Mouse (Mus musculus): ENCODE measurements around the gene Donson. TPM values are rescaled to one million over a fixed set of nuclear protein-coding genes. Genes with fewer than 3 reads are reported as not detected.

The Donson gene
- polyA plus RNA-seq, 1 experiment from 2014 or later: 12.3 TPM

GRCm38 (mm10) chr16:91639161-91639560, 49.4 kb downstream of the Donson start:
- peaks cover 83% of the 10 kb centered on the region for H3K36me3 ChIP-seq (ENCODE audit: control insufficient read depth, insufficient read depth, low read length)
- WGBS: 92% methylated on average over 5 of the region's 5 CpGs
- no peaks in the 10 kb centered on the region for H3K9me3 ChIP-seq (ENCODE audit: control insufficient read depth, low read length)
- ATAC-seq (ENCODE audit: insufficient number of reproducible peaks, insufficient read depth, low FRiP score, low read depth): no peak
- H3K27me3 ChIP-seq (ENCODE audit: control insufficient read depth, insufficient read depth, low read length): no peaks in the 10 kb centered on the region
- no peak overlapping the region for H3K9ac ChIP-seq (ENCODE audit: low read length)
- H3K27ac ChIP-seq (replicated peaks in 1 of 2; ENCODE audit: control insufficient read depth in 1 of 2, insufficient read depth in 1 of 2, low read depth in 2 of 2, low read length in 2 of 2): no peak overlapping the region
- no peaks in the 10 kb centered on the region for H3K4me1 ChIP-seq (ENCODE audit: control insufficient read depth in 2 of 2, insufficient read depth in 2 of 2, low read length in 2 of 2)
- no peak overlapping the region for H3K4me2 ChIP-seq (ENCODE audit: low read length)
- no peak overlapping the region for H3K4me3 ChIP-seq (ENCODE audit: control insufficient read depth in 1 of 2, insufficient read depth in 1 of 2, low read depth in 1 of 2, low read length in 2 of 2)

DNA sequence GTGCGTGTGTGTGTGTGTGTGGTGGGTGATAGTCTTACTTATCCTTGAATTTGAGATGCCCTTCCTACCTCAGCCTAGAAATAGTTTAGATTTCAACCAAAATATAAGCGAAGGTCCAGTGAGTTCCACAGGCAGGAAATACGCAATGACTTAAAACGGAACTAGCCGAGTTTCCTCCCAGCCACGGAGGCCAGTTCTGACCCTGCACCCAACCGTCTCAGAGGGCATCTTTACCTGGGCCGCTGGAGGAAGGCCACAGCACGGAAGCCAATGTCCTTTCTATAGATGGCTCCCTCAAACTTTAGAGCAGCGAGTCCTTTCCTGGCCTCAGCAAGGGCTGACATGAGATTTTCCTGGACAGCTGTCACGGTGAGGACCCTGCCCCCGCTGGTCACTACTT, 54.9 kb downstream of the Donson start:
- no peak overlapping the region for H3K4me3 ChIP-seq (ENCODE audit: control insufficient read depth in 1 of 2, insufficient read depth in 1 of 2, low read depth in 1 of 2, low read length in 2 of 2)
- no peak overlapping the region for H3K9ac ChIP-seq (ENCODE audit: low read length)
- H3K4me1 ChIP-seq (ENCODE audit: control insufficient read depth in 2 of 2, insufficient read depth in 2 of 2, low read length in 2 of 2): no peaks in the 10 kb centered on the region
- no peak overlapping the region for H3K4me2 ChIP-seq (ENCODE audit: low read length)
- H3K36me3 ChIP-seq (ENCODE audit: control insufficient read depth, insufficient read depth, low read length): peaks cover 93% of the 10 kb centered on the region
- no peaks in the 10 kb centered on the region for H3K27me3 ChIP-seq (ENCODE audit: control insufficient read depth, insufficient read depth, low read length)
- 89% methylated on average over 12 of the region's 12 CpGs for WGBS
- no peak for ATAC-seq (ENCODE audit: insufficient number of reproducible peaks, insufficient read depth, low FRiP score, low read depth)
- no peaks in the 10 kb centered on the region for H3K9me3 ChIP-seq (ENCODE audit: control insufficient read depth, low read length)
- no peak overlapping the region for H3K27ac ChIP-seq (replicated peaks in 1 of 2; ENCODE audit: control insufficient read depth in 1 of 2, insufficient read depth in 1 of 2, low read depth in 2 of 2, low read length in 2 of 2)

- H3K4me1 ChIP-seq (ENCODE audit: control insufficient read depth in 2 of 2, insufficient read depth in 2 of 2, low read length in 2 of 2): no peaks in the 10 kb centered on the region
- 93% methylated on average over 7 of the region's 7 CpGs for WGBS
- ATAC-seq (ENCODE audit: insufficient number of reproducible peaks, insufficient read depth, low FRiP score, low read depth): no peak
- H3K9me3 ChIP-seq (ENCODE audit: control insufficient read depth, low read length): no peaks in the 10 kb centered on the region
- no peak overlapping the region for H3K4me3 ChIP-seq (ENCODE audit: control insufficient read depth in 1 of 2, insufficient read depth in 1 of 2, low read depth in 1 of 2, low read length in 2 of 2)
- peaks cover 93% of the 10 kb centered on the region for H3K36me3 ChIP-seq (ENCODE audit: control insufficient read depth, insufficient read depth, low read length)
- no peak overlapping the region for H3K27ac ChIP-seq (replicated peaks in 1 of 2; ENCODE audit: control insufficient read depth in 1 of 2, insufficient read depth in 1 of 2, low read depth in 2 of 2, low read length in 2 of 2)
- no peak overlapping the region for H3K4me2 ChIP-seq (ENCODE audit: low read length)
- H3K9ac ChIP-seq (ENCODE audit: low read length): no peak overlapping the region
- H3K27me3 ChIP-seq (ENCODE audit: control insufficient read depth, insufficient read depth, low read length): no peaks in the 10 kb centered on the region
Observed at GRCm38 (mm10) chr16:91632940-91633339, 55.6 kb downstream of the Donson start.

DNA sequence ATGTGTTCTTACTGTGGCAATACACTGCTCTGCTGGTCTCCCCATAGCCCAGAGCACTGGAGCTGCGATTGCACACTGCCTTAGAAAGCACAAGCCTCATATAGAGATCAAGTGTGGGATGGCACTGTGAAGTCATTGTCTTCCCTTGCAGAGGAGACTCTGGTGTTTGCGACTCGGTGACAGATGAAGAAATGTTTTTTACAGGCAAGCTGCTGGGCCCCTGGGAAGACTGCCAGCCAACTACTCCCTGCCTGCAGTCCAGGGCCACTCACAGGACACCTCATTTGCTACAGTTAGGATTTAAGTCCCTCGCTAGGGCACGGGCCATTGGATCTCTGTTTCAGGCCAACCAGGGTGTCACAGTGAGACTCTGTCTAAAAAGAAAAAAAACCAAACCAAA, 56.1 kb downstream of the Donson start:
- WGBS: 76% methylated on average over 5 of the region's 5 CpGs

GRCm38 (mm10) chr16:91630584-91630983, 58.0 kb downstream of the Donson start:
- Histone ChIP-seq H3K27ac (replicated peaks in 1 of 2; ENCODE audit: control insufficient read depth in 1 of 2, insufficient read depth in 1 of 2, low read depth in 2 of 2, low read length in 2 of 2) (no peak overlapping the region), H3K9me3 (ENCODE audit: control insufficient read depth, low read length) (no peaks in the 10 kb centered on the region), H3K4me1 (ENCODE audit: control insufficient read depth in 2 of 2, insufficient read depth in 2 of 2, low read length in 2 of 2) (no peaks in the 10 kb centered on the region), H3K4me3 (ENCODE audit: control insufficient read depth in 1 of 2, insufficient read depth in 1 of 2, low read depth in 1 of 2, low read length in 2 of 2) (no peak overlapping the region), H3K4me2 (ENCODE audit: low read length) (no peak overlapping the region), H3K27me3 (ENCODE audit: control insufficient read depth, insufficient read depth, low read length) (no peaks in the 10 kb centered on the region), H3K9ac (ENCODE audit: low read length) (no peak overlapping the region), H3K36me3 (ENCODE audit: control insufficient read depth, insufficient read depth, low read length) (peaks cover 92% of the 10 kb centered on the region)
- 55% methylated on average over 1 of the region's 1 CpGs for WGBS
- ATAC-seq (ENCODE audit: insufficient number of reproducible peaks, insufficient read depth, low FRiP score, low read depth): no peak

More for the DNA sequence above, 56.1 kb downstream of the Donson start:
- H3K36me3 ChIP-seq (ENCODE audit: control insufficient read depth, insufficient read depth, low read length): peaks cover 93% of the 10 kb centered on the region
- no peak overlapping the region for H3K4me2 ChIP-seq (ENCODE audit: low read length)
- no peaks in the 10 kb centered on the region for H3K27me3 ChIP-seq (ENCODE audit: control insufficient read depth, insufficient read depth, low read length)
- no peaks in the 10 kb centered on the region for H3K9me3 ChIP-seq (ENCODE audit: control insufficient read depth, low read length)
- H3K27ac ChIP-seq (replicated peaks in 1 of 2; ENCODE audit: control insufficient read depth in 1 of 2, insufficient read depth in 1 of 2, low read depth in 2 of 2, low read length in 2 of 2): no peak overlapping the region
- no peak overlapping the region for H3K4me3 ChIP-seq (ENCODE audit: control insufficient read depth in 1 of 2, insufficient read depth in 1 of 2, low read depth in 1 of 2, low read length in 2 of 2)
- ATAC-seq (ENCODE audit: insufficient number of reproducible peaks, insufficient read depth, low FRiP score, low read depth): no peak
- H3K9ac ChIP-seq (ENCODE audit: low read length): no peak overlapping the region
- no peaks in the 10 kb centered on the region for H3K4me1 ChIP-seq (ENCODE audit: control insufficient read depth in 2 of 2, insufficient read depth in 2 of 2, low read length in 2 of 2)

- H3K4me3 ChIP-seq (ENCODE audit: control insufficient read depth in 1 of 2, insufficient read depth in 1 of 2, low read depth in 1 of 2, low read length in 2 of 2): no peak overlapping the region
- H3K27ac ChIP-seq (replicated peaks in 1 of 2; ENCODE audit: control insufficient read depth in 1 of 2, insufficient read depth in 1 of 2, low read depth in 2 of 2, low read length in 2 of 2): no peak overlapping the region
- 89% methylated on average over 4 of the region's 4 CpGs for WGBS
- H3K4me2 ChIP-seq (ENCODE audit: low read length): no peak overlapping the region
- no peaks in the 10 kb centered on the region for H3K4me1 ChIP-seq (ENCODE audit: control insufficient read depth in 2 of 2, insufficient read depth in 2 of 2, low read length in 2 of 2)
- H3K9me3 ChIP-seq (ENCODE audit: control insufficient read depth, low read length): no peaks in the 10 kb centered on the region
- H3K36me3 ChIP-seq (ENCODE audit: control insufficient read depth, insufficient read depth, low read length): peaks cover 92% of the 10 kb centered on the region
- no peak overlapping the region for H3K9ac ChIP-seq (ENCODE audit: low read length)
- no peaks in the 10 kb centered on the region for H3K27me3 ChIP-seq (ENCODE audit: control insufficient read depth, insufficient read depth, low read length)
- ATAC-seq (ENCODE audit: insufficient number of reproducible peaks, insufficient read depth, low FRiP score, low read depth): no peak
Observed at GRCm38 (mm10) chr16:91629749-91630148, 58.8 kb downstream of the Donson start.

DNA sequence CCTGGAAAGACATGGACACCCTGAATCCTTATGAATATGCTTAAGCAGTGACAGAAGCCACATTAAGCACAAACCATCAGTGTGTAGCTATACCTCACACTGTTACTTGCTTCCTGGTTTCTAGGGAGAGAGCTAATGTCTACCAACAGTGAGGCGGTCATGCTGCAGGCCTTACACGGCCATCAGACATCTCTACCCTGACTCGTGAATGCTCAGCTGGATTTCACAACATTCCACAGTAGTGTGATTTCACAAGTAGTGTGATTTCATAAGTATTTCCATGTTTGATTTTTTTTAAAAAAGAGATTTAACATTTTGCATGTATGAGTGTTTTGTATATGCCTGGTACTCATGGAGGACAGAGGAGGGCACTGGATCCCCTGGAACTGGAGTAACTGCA, 59.9 kb downstream of the Donson start:
- Histone ChIP-seq H3K36me3 (ENCODE audit: control insufficient read depth, insufficient read depth, low read length) (peaks cover 97% of the 10 kb centered on the region), H3K9me3 (ENCODE audit: control insufficient read depth, low read length) (no peaks in the 10 kb centered on the region), H3K4me3 (ENCODE audit: control insufficient read depth in 1 of 2, insufficient read depth in 1 of 2, low read depth in 1 of 2, low read length in 2 of 2) (no peak overlapping the region), H3K4me2 (ENCODE audit: low read length) (no peak overlapping the region), H3K27ac (replicated peaks in 1 of 2; ENCODE audit: control insufficient read depth in 1 of 2, insufficient read depth in 1 of 2, low read depth in 2 of 2, low read length in 2 of 2) (no peak overlapping the region), H3K4me1 (ENCODE audit: control insufficient read depth in 2 of 2, insufficient read depth in 2 of 2, low read length in 2 of 2) (no peaks in the 10 kb centered on the region), H3K9ac (ENCODE audit: low read length) (no peak overlapping the region), H3K27me3 (ENCODE audit: control insufficient read depth, insufficient read depth, low read length) (no peaks in the 10 kb centered on the region)
- 84% methylated on average over 3 of the region's 3 CpGs for whole genome bisulfite sequencing
- no peak for ATAC-seq (ENCODE audit: insufficient number of reproducible peaks, insufficient read depth, low FRiP score, low read depth)

DNA sequence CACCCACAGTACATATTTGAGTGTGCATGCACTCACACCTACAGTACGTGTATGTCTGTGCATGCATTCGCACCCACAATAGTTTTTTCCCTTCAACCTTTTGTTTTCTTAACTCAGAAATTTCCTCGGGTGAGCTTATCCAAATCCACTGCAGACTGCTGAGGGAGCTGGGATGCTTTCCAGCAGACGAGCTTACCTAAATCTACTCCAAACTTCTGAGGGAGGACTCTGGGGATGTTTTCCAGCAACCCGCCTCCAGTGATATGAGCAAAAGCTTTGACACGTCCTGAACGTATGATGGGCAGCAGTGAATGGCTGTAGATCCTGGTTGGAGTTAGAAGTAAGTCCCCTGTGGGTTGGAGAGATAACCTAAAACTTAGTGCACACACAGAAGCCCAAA, 60.7 kb downstream of the Donson start:
- 84% methylated on average over 7 of the region's 7 CpGs for WGBS
- Histone ChIP-seq H3K27me3 (ENCODE audit: control insufficient read depth, insufficient read depth, low read length) (no peaks in the 10 kb centered on the region), H3K4me3 (ENCODE audit: control insufficient read depth in 1 of 2, insufficient read depth in 1 of 2, low read depth in 1 of 2, low read length in 2 of 2) (no peak overlapping the region), H3K9ac (ENCODE audit: low read length) (no peak overlapping the region), H3K36me3 (ENCODE audit: control insufficient read depth, insufficient read depth, low read length) (peaks cover 97% of the 10 kb centered on the region), H3K27ac (replicated peaks in 1 of 2; ENCODE audit: control insufficient read depth in 1 of 2, insufficient read depth in 1 of 2, low read depth in 2 of 2, low read length in 2 of 2) (no peak overlapping the region), H3K4me1 (ENCODE audit: control insufficient read depth in 2 of 2, insufficient read depth in 2 of 2, low read length in 2 of 2) (no peaks in the 10 kb centered on the region), H3K9me3 (ENCODE audit: control insufficient read depth, low read length) (no peaks in the 10 kb centered on the region), H3K4me2 (ENCODE audit: low read length) (no peak overlapping the region)
- ATAC-seq (ENCODE audit: insufficient number of reproducible peaks, insufficient read depth, low FRiP score, low read depth): no peak
